Mouse (Mus musculus) T-helper 2 cell (primary cell): Measurements from ENCODE around the gene Sept9.

Experiments
- in situ Hi-C: fragments of 300-600 bp; cut with MboI, MseI; formaldehyde crosslinking; loops from one replicate; pipeline ENCODE4 v1.15.1; 2025; ENCODE audit warnings: high pct_unique_total_duplicates

The Sept9 gene

DNA sequence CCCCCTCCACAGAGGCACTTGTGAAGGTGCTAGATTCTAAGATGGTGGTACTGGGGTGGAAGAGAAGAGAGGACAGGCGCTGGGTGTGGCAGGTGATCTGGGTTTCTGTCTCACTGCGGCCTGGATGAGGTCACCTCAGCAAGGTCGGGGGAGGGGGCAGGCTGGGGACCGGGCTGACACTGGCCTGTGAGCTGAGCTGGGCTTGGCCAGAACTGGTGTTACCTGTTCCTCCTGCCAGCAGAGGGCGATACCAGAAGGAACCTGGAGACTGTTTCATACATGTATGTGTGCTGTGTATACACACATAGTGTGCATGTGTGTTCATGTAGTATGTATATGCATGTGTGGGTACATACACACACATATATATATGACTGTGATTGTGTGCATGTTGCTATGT, 23.2 kb upstream of the Sept9 start:
- in situ Hi-C loops = loop anchor here (5.0 kb wide), 1 partner anchor 104 kb away; no protein-coding TSS in a partner anchor

DNA sequence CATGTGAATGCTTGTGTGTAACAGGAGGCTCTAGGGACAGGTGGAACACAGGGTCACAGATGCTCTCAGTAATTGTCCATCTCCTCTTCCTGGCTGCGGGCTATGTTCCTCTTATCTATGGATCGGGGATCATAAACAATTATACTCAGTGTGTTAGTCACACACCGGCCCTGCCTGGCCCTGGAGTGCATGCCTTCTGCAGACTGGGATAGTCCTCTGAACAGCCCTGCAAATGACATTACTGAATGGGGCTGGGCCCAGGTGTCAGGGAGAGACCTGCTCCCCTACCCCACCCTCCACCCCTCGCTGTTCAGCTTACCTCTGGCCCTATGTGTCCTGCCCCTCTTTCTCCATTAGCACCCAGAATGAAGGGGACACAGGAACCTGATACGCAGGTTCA, 22.6 kb upstream of the Sept9 start:
- in situ Hi-C loops = loop anchor here (5.0 kb wide), 1 partner anchor 105 kb away; no protein-coding TSS in a partner anchor

DNA sequence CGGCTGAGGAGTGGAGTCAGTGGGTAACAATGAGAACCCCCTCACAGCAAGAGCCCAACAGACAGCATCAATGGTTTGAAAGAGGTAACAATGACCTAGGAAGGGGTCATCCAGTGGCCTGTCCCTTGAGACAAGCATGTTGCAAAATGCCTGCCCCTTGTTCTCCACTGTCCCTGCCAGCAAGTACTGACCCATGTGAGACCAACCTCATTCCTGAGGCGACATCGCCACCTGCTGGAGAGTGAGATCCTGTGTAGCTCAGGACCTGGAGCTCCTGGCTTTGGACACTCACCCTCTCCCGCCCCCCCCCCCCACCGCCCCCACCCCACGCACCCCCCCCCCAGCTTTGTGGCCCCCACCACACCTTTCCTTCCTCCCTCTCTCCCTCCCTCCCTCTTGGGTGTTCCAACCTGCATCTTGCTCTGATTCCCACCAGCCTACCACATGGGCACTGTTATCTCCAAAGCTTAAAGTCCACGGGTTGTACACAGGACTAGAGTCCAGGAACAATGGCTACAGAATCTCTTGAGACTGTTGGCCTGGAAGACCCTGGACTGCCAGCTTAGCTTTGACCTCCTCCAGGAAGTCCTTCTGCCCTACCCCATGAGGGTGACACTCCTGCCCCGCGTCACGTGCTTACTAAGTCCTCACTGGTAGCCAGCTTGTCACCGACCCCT, 22.0 kb upstream of the Sept9 start:
- in situ Hi-C loops = loop anchor here (5.0 kb wide), 1 partner anchor 105 kb away; no protein-coding TSS in a partner anchor

DNA sequence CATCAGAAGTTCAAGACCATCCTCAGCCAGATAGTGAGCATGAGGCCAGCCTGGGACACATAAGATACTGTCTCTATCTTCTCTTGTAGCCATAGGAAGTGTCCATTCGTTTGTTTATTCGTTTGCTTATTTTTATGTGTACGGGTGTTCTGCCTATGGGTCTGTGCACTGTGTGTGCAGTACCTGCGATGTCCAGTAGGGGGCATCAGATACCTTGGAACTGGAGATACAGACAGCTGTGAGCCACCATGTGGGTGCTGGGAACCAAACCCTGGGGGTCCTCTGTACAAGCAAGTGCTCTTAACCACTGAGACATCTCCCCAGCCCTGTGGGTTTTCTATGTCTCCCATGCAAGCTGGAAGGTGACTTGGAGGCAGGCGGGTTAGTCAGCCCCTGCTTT, 19.6 kb upstream of the Sept9 start:
- in situ Hi-C loops = loop anchor here (5.0 kb wide), 1 partner anchor 108 kb away; no protein-coding TSS in a partner anchor

DNA sequence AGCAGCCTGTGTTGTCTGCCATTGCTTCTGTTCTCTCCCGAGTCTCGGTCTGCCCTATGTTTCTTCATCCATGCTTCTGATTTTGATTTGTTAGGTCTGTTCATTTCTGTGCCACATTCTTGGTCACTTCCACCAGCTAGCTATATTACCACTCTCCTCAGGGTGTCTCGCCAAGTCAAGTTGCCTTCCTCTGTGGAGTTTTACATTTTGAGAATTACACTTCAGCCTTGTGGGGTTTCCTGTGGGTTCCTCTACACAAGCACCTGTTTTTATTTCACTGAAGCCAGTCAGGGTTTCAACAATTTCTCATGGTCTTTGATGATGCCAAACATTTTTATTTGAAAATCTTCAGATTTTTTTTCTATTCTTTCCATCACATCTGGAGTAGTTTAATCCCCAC, 16.7 kb upstream of the Sept9 start:
- in situ Hi-C loops = no loop called here

DNA sequence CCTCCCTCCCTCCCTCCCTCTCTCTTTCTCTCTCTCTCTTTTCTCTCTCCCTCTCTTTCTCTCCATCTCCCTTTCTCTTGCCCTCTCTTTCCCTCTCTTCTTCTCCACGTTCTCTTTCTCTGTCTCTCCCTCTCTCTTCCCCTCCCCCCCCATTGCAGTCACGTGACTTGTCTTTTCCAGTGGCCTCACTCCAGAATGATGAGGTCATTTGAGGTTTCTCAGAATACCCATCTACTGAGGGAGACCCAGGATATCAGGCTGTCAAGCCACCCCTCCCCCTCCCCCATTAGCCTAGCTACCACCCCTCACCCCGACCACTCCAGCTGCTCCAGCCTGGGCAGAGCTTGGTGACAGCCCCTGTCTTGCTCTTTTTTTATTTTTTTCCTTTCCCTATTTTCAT, 16.2 kb upstream of the Sept9 start:
- in situ Hi-C loops = no loop called here

DNA sequence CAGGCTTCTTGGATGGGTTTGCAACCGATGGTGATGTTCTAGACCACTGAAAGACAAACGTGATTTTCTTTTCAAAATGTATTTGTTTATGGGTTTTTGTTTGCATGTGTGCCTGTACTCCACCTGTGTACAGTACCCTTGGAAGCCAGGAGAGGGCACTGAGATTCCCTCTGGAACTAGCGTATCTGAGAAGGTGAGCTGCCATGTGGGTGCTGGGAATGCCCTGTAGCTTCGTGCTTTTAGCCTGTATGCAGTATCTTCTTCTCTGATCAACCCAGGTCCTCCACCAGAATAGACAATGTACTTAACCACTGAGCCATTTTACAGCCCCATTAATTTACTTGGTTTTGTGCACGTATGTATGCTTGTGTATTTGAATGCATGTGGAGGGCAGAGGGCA, 15.6 kb upstream of the Sept9 start:
- in situ Hi-C loops = no loop called here

DNA sequence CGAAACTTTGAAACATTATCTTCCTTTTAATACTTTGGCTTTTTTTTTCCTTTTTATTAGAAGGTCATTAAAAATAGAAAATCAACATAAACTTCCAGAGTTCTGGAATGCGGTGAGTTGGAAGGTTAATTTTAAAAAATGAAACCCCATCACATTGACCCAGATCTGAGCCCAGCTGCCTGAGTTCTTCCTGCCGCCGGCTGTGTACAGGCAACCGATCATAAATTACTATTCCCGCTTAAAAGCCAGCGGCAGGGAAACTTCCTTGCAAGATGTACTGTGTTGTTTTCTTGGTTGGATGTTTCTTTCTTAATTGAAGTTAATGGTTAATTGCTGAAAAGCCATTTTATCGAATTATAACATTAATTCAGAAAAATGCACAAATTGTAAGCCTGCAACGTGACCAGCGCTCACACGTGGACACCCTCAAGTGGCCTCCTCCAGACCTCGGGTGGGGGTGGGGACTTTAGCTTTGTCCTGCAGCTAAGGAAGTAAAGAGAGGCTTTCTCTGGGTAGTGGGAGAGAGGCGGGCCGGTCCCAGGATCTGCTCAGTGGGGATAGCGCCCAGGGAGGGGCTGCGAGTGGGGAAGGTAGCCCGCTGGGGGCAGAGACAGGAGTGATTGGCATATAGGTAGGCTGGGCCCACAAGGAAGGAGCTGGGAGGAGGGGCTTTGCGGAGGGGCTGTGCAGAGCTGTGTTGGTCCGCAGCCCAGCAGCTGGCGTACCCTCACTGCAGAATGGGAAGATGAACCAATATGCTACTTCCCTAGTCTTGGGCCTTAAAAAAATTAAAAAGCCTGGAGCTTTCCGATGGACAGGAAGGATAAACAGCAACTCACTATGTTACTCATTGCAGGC, 14.2 kb upstream of the Sept9 start:
- in situ Hi-C loops = no loop called here

DNA sequence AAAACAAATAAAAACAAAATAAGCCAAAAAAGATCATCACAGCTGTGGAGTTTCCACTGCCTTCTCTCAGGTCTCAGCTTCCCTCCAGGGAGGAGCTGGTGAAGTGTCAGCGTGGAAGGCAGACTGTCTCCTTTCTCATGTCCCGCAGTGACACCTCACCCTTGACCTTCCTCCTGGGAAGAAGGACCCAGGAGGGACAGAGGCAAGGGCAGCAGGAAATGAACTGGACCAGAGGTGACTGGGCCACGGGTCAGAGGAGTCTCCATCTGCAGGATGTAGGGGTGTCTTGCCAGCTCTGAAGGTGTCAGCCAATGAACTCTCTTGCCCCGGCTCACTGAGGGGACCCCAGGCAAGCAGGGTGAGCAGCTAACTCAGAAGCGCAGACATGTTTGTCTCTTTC, 7.9 kb upstream of the Sept9 start:
- in situ Hi-C loops = no loop called here

DNA sequence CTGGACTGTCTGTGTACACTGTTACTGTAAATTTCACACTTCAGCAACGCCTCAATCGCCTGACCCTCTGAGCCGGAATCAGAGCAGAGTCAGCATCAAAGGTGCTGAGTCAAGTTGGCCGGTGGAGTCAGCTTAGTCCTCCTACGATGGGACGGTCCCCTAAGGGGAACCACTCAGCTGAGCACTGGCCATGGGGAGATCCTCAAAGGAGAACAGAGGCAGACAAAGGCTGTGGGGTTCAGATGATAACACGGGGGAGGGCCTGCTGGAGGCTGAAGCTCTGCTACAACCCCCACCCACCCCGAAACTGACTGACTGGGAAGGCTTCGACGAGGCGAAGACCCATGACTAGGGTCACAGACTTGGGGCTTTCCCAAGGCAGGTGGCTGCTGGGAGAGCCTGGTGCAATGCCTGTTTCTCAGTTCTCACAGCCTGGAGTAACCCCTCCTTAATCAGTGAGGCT, 5.0 kb upstream of the Sept9 start:
- in situ Hi-C loops = no loop called here

DNA sequence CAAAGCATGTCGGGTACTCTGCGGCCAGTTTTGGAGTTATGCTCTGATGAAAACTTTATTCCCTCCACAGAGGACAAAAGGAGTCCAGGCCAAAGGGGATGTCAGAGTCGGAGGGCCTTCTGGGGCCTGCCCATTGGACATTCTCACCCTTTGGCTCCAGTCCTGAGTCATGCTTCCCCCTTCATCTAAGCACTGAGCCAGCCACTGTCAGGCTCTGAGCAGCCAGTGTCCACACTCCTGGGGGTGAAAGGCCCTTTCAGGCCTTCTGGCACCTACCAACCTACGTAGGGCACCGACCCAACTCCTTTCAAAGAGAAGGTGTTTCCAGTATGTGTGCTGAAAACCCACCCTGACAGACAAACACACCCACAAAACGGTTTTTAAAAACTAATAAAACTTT, 3.8 kb upstream of the Sept9 start:
- in situ Hi-C loops = no loop called here

DNA sequence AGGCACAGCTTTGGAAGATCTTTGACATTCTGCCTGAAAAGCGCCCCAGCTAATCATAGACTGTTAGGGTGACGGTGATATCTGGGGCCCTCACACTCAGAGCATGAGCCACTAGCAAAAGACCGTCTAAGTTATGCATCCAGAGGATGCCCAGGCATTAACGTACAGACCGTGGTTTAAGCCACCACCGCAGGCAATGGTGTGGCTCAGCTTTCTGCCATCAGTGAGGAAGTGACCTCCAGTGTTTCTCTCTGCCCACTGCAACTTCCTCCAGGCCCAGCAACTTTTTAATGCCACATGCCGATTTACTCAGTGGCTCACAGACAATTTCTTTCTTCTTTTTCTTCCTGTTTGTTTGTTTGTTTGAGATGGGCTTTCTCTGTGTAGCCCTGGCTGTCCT, 2.8 kb upstream of the Sept9 start:
- in situ Hi-C loops = no loop called here

DNA sequence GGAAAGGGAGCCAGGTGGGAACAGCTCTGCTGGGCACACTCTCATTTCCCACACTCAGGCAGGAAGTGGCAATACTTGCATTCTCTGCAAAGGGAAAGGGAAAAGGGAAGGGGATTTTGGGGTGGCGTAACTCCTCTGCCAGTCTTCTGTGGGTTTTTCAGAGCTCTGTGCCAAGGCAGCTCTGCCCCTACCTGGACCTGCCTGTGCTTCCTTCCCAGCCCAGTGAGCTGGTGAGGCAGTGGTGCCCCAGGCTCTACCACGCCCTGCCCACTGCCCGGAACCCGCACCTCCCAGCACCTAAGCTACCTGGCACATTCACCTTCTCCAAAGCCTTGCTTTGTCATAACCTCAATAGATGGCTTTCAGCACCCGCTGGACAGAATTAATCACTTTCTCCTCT, 1.3 kb upstream of the Sept9 start:
- in situ Hi-C loops = no loop called here

DNA sequence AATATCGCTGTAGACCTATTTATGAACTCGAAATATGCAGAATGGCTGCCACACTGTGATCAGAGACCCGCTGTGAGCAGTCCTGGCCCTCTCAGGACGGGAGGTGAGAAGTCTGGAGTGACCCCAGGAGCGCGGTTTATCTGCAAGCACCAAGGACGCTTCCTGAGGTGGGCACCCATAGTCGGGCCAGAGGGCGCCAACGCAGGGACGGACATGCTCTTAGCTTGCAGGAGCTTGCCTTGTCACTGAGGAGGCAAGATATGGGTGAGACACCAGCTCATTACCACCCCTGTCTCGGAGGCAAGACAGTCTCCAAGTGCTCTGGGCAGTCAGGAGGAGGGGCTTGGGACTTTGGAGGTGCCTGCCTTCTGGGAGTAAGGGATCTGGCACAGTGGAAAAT, 2.4 kb downstream of the Sept9 start:
- in situ Hi-C loops = no loop called here

DNA sequence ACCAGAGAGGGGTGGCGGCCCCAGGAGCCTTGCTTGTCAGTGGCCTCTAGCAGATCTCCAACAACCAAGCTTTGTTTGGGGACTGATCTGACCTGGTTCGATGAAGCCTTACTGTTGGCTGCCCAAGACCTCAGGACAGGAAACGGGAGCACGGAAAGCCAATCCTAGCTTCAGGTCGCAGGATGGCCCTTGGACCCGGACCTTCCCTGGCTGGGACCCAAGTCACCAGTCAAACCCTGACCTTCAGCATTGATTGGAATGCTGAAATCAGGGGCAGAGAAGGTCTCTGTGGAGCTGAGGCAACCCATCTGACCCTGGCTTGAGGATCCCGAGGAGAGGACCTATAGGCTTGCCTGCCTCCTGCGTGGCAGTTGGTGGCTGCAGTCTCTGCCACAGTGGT, 5.1 kb downstream of the Sept9 start:
- in situ Hi-C loops = no loop called here

DNA sequence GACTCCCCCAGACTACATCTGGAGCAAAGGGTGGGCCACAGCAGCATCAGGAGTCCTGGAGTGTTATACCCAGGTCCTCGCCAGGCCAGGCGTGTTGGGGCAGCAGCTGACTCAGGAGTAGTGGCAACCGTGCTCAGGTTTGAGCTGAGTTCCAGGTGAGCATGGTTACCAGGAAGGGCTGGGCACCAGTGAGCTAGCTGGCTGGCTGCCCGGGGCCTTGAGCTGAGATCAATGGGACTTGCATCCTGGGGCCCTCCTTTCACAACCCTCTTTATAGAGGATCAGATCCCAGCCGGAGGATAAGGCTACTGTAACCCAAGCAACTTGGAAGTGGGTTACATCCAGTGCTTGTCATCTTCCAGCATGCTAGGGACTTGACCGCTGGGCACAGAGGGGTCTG, 5.6 kb downstream of the Sept9 start:
- in situ Hi-C loops = no loop called here

DNA sequence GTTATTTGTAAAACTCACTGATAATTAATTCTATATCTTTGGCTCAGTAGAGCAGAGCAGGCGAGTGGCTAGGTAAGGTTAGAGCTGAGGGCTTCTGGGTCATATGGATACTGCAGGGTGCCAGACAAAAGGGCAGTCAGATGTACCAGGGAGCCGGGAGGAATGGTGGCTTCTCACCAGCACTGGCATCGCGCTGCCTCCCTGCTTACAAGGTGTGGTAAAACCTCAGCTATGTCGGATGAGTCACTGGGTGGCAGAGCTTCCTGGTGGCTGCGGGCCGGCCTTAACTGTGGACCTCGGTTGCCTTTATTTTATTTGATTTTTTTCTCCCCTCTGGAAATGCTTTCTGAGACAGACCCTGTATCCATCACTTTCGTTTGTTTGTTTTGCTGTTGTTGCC, 6.0 kb downstream of the Sept9 start:
- in situ Hi-C loops = no loop called here

DNA sequence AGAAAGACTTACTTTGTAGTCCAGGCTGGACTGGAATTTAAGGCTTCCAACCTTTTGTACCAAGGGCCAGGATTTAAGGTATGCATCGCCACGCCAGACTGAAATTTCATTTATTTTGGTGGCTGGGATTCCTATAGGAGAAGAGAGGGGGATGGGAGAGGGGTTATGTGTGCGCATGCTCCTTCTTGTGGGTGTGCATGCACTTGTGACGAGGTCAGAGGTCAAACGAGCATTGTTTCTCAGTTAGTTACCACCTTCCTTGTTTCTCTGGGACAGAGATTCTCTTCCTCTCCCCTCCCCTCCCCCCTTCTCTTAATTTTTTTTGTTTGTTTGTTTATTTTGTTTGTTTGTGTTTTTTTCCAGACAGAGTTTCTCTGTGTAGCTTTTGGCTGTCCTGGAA, 8.0 kb downstream of the Sept9 start:
- in situ Hi-C loops = no loop called here

DNA sequence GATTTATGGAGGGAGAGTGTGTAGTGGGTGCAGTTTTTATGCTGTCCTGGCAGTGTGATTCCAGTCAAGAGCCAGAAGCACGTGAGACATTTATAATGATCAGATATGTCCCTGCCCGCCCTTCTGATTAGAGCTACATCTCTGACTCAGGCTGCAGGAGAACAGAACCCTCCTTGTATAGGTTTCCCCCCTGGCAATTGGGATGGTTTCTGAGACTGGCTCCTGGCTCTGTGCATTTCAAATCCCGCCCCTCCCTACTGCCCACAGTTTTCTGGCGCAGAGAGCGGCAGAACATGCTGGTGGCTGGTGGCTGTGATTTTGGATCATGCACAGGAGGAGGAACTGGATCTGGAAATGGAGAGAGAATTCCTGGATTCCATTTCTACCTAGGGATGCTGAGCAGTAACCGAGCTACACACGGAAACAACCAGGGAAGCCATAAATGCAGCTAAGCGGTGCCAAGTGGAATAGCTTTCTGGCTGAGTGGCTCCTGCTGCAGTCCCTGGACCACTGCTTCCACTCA, 8.8 kb downstream of the Sept9 start:
- in situ Hi-C loops = no loop called here

DNA sequence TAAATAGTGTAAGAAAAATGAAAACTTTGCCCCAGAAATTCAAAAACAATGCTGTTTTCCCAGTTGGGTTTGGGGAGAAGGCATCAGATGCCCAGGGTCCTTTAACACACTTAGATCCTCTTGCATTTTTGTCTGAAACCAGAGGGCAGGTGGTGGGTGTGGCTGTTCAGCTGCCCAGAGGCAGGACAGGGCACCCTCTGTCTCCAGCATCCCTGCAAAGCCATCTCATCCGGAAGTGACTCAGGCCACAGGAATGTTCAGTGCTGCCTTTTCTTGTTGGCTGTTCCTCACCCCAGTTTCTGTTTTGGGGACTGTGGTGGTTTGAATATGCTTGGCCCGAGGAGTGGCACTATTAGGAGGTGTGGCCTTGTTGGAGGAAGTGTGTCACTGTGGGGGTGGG, 17.3 kb downstream of the Sept9 start:
- in situ Hi-C loops = no loop called here

DNA sequence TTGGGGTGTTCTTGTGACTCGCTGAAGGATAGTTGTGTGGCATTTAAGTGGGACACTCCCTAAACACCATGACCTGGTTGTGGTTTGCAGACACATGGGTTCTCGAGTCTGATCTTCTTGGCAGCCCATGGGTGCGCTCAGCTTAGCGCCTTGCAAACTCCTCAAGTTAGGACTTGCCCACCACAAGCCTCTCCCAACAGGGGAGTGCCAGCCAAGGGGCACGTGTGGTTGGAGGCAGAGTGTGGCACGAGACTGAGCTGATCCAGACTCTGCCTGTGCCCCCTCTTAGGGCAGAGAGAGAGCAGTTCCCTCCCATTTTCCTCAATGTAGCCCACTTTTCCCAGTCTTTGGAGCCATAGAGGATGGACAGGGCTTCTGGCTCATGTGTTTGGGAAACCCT, 18.6 kb downstream of the Sept9 start:
- in situ Hi-C loops = no loop called here

DNA sequence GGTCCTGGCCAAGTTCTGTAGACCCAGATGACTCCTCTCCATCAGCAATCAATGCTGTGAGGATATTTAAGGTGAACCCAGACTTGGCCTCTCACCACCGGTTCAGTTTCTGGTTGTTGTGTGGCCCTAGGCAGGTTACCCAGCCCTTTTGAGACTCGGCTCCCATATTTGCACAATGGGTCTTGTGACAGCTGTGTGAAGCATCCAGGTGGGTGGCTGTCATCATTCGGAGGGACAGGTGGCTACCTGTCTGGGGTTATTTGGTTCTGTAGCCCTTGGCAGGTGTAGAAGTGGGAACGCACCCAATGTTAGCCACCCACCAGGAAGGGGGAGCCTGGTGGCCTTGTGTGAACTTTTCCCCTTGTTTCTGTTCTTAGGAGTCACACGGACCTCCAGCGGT, 19.0 kb downstream of the Sept9 start:
- in situ Hi-C loops = no loop called here

DNA sequence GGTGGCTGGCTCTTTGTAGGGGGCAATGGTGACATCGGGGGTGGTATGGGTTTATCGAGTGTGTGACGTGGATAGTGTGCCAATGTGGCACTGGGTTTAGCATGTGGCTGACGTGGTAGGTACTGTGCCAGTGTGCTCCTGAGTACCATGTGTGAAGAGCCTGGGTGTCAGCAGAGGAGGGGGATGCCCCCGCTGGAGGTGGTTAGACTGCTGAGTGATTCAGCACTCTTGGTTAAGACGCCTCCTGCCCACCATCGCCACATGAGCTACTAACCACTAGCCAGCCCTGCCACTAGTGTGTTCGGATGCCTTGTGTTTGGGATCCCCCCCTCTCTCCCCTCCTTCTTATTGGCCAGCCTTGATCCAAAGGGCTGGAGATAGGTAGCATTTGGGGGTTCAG, 21.3 kb downstream of the Sept9 start:
- in situ Hi-C loops = no loop called here
